Mouse (Mus musculus): ENCODE results near the gene 2210010C04Rik.

GRCm38 (mm10) chr6:41030821-41031220 lies 4.5 kb downstream of the 2210010C04Rik start:
- TF ChIP-seq CTCF (IDR thresholded peaks at IDR 0.05; ENCODE audit: low read depth, low read length) (no peak), GATA1 (IDR thresholded peaks at IDR 0.05; ENCODE audit: borderline replicate concordance, low read length) (no peak), TAL1 (conservative IDR thresholded peaks at IDR 0.05; ENCODE audit: low read depth, low read length) (no peak), POLR2AphosphoS5 (IDR thresholded peaks at IDR 0.05; ENCODE audit: insufficient replicate concordance, low read depth, low read length) (no peak)
